Mouse (Mus musculus): ENCODE data around the gene Polh.

DNA sequence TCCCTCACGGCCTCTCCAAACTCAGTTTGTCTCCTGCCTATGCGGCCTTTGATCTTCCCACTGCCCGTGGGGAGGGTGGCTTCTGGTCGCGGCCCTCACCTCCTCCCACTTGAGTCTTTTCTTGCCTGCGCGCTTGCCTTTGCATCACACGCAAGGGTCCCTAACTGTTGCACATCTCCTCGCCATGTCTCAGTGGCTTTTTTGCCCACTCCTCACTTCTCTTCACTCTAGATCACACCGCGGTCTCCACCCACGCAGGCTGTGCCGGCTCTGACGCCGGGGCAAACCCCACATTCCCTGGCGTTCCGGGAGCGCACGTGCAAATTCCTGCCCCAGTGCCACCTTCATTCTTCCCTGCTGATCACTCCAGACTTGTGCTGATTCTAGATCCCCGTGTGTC is 633 bp upstream of the Polh start:
- TF ChIP-seq EP300 (optimal IDR thresholded peaks at IDR 0.05) (no peak), CTCF (IDR thresholded peaks at IDR 0.05; ENCODE audit: low read depth) (no peak)
